Mouse (Mus musculus): ENCODE measurements around the gene Adprm. TPM values are rescaled to one million over a fixed set of nuclear protein-coding genes. Genes with fewer than 3 reads are reported as not detected.
A peak's percentile ranks its signal among the peaks of the same experiment; 100 is the strongest.
"Not testable (repeated sequence)": the region's sequence is repeated elsewhere in the genome, so short reads cannot be mapped to it uniquely, and the experiment has no call there.

The Adprm gene
- polyA plus RNA-seq, 1 experiment: 30.6 TPM

- H3K9me3 ChIP-seq (replicated peaks; ENCODE audit: control insufficient read depth, insufficient read depth, low read length, poor library complexity, severe bottlenecking): no peaks in the 10 kb centered on the region
- no peaks in the 10 kb centered on the region for H3K4me1 ChIP-seq (ENCODE audit: control insufficient read depth, insufficient read depth, low read length)
- TF ChIP-seq EP300 (IDR thresholded peaks at IDR 0.05; ENCODE audit: insufficient read depth, low read depth, low read length) (no peak), POLR2A (IDR thresholded peaks at IDR 0.05; ENCODE audit: insufficient read depth, low read length) (no peak), CTCF (IDR thresholded peaks at IDR 0.05; ENCODE audit: low read depth, low read length) (peak; percentile 50)
- no peak overlapping the region for H3K27ac ChIP-seq (ENCODE audit: insufficient read depth, low read length)
- H3K36me3 ChIP-seq (ENCODE audit: control insufficient read depth, insufficient read depth, low read length, poor library complexity, severe bottlenecking): no peaks in the 10 kb centered on the region
- H3K9ac ChIP-seq (ENCODE audit: low read depth, poor library complexity, severe bottlenecking): no peak overlapping the region
- 0 out of 2 replicates have a peak overlapping the region, but pooled peaks have one; percentile 1 for H3K4me3 ChIP-seq (ENCODE audit: low read depth, low read length)
- no peaks in the 10 kb centered on the region for H3K27me3 ChIP-seq (ENCODE audit: control insufficient read depth, insufficient read depth, low read length, poor library complexity, severe bottlenecking)
Measured at GRCm38 (mm10) chr11:67030904-67031602, 21.3 kb downstream of the Adprm start.

GRCm38 (mm10) chr11:67024867-67025477 lies 27.4 kb downstream of the Adprm start, which contains the start of gene Tmem220:
Gene Tmem220, plus strand, starts transcription at chr11:67025154.
- Histone ChIP-seq H3K36me3 (ENCODE audit: control insufficient read depth, insufficient read depth, low read length, poor library complexity, severe bottlenecking) (no peaks in the 10 kb centered on the region), H3K9me3 (replicated peaks; ENCODE audit: control insufficient read depth, insufficient read depth, low read length, poor library complexity, severe bottlenecking) (no peaks in the 10 kb centered on the region), H3K9ac (ENCODE audit: low read depth, poor library complexity, severe bottlenecking) (peak within 1 kb of the TSS; percentile 28), H3K27ac (ENCODE audit: insufficient read depth, low read length) (peak within 1 kb of the TSS; percentile 94), H3K4me3 (ENCODE audit: low read depth, low read length) (peak within 1 kb of the TSS; percentile 61), H3K27me3 (ENCODE audit: control insufficient read depth, insufficient read depth, low read length, poor library complexity, severe bottlenecking) (no peaks in the 10 kb centered on the region), H3K4me1 (ENCODE audit: control insufficient read depth, insufficient read depth, low read length) (no peaks in the 10 kb centered on the region)
- TF ChIP-seq CTCF (IDR thresholded peaks at IDR 0.05; ENCODE audit: low read depth, low read length) (peak; percentile 76), EP300 (IDR thresholded peaks at IDR 0.05; ENCODE audit: insufficient read depth, low read depth, low read length) (no peak), POLR2A (IDR thresholded peaks at IDR 0.05; ENCODE audit: insufficient read depth, low read length) (peak; percentile 37)

GRCm38 (mm10) chr11:67023802-67024340 lies 28.5 kb downstream of the Adprm start:
- H3K9me3 ChIP-seq (replicated peaks; ENCODE audit: control insufficient read depth, insufficient read depth, low read length, poor library complexity, severe bottlenecking): no peaks in the 10 kb centered on the region
- H3K4me1 ChIP-seq (ENCODE audit: control insufficient read depth, insufficient read depth, low read length): no peaks in the 10 kb centered on the region
- H3K27ac ChIP-seq (ENCODE audit: insufficient read depth, low read length): peak overlapping the region; percentile 99
- H3K27me3 ChIP-seq (ENCODE audit: control insufficient read depth, insufficient read depth, low read length, poor library complexity, severe bottlenecking): no peaks in the 10 kb centered on the region
- no peak overlapping the region for H3K4me3 ChIP-seq (ENCODE audit: low read depth, low read length)
- H3K36me3 ChIP-seq (ENCODE audit: control insufficient read depth, insufficient read depth, low read length, poor library complexity, severe bottlenecking): no peaks in the 10 kb centered on the region
- TF ChIP-seq EP300 (IDR thresholded peaks at IDR 0.05; ENCODE audit: insufficient read depth, low read depth, low read length) (peak; percentile 76), POLR2A (IDR thresholded peaks at IDR 0.05; ENCODE audit: insufficient read depth, low read length) (no peak)
- H3K9ac ChIP-seq (ENCODE audit: low read depth, poor library complexity, severe bottlenecking): no peak overlapping the region

GRCm38 (mm10) chr11:67023191-67023590 lies 29.2 kb downstream of the Adprm start:
- H3K27ac ChIP-seq (ENCODE audit: insufficient read depth, low read length): peak overlapping the region; percentile 99
- H3K4me3 ChIP-seq (ENCODE audit: low read depth, low read length); H3K9ac ChIP-seq (ENCODE audit: low read depth, poor library complexity, severe bottlenecking); H3K36me3 ChIP-seq (ENCODE audit: control insufficient read depth, insufficient read depth, low read length, poor library complexity, severe bottlenecking); H3K27me3 ChIP-seq (ENCODE audit: control insufficient read depth, insufficient read depth, low read length, poor library complexity, severe bottlenecking); H3K9me3 ChIP-seq (replicated peaks; ENCODE audit: control insufficient read depth, insufficient read depth, low read length, poor library complexity, severe bottlenecking); H3K4me1 ChIP-seq (ENCODE audit: control insufficient read depth, insufficient read depth, low read length): not testable (repeated sequence)

GRCm38 (mm10) chr11:67022354-67023115 lies 29.9 kb downstream of the Adprm start:
- Histone ChIP-seq H3K9me3 (replicated peaks; ENCODE audit: control insufficient read depth, insufficient read depth, low read length, poor library complexity, severe bottlenecking) (no peaks in the 10 kb centered on the region), H3K9ac (ENCODE audit: low read depth, poor library complexity, severe bottlenecking) (no peak overlapping the region), H3K36me3 (ENCODE audit: control insufficient read depth, insufficient read depth, low read length, poor library complexity, severe bottlenecking) (no peaks in the 10 kb centered on the region), H3K4me1 (ENCODE audit: control insufficient read depth, insufficient read depth, low read length) (peaks cover 2% of the 10 kb centered on the region), H3K27me3 (ENCODE audit: control insufficient read depth, insufficient read depth, low read length, poor library complexity, severe bottlenecking) (no peaks in the 10 kb centered on the region), H3K4me3 (ENCODE audit: low read depth, low read length) (no peak overlapping the region), H3K27ac (ENCODE audit: insufficient read depth, low read length) (peak overlapping the region; percentile 55)
- peak; percentile 8 for TF ChIP-seq CTCF (IDR thresholded peaks at IDR 0.05; ENCODE audit: low read depth, low read length)
- no peak for TF ChIP-seq POLR2A (IDR thresholded peaks at IDR 0.05; ENCODE audit: insufficient read depth, low read length)
- TF ChIP-seq EP300 (IDR thresholded peaks at IDR 0.05; ENCODE audit: insufficient read depth, low read depth, low read length): 0 out of 2 replicates have a peak, but pooled peaks have one; percentile 23

All from ES-Bruce4 (cell line).